Mouse (Mus musculus) large intestine, adult 2 months (tissue): ENCODE data around the gene Olfr311. TPM values are rescaled to one million over a fixed set of nuclear protein-coding genes. Genes with fewer than 3 reads are reported as not detected.

Experiments
- DNase-seq: peaks from one replicate; pipeline ENCODE4 v3.0.0-alpha.2; 2012; ENCODE audit warnings: low read depth, low spot score
- WGBS: fragments of 180-500 bp; shearing (Covaris S2); methylation state at CpG from one replicate; pipeline ENCODE4 v1.1.7; 2018; 5-methylcytosine and 5-hydroxymethylcytosine counted together
- polyA plus RNA-seq: library from polyadenylated mRNA; depleted of rRNA; stranded (reverse); fragments of >200 nt; gene quantifications from 2 replicates; pipeline ENCODE4 v1.2.3, GENCODE M21; 2012; rRNA removed

The Olfr311 gene
- polyA plus RNA-seq, 1 experiment: not detected

- peak; percentile 76 for DNase-seq
- WGBS: 2% methylated on average over 37 of the region's 37 CpGs
These were observed 28.2 kb downstream of the Olfr311 start, which contains the start of gene 2810021J22Rik for GRCm38 (mm10) chr11:58867039-58867953. 2810021J22Rik (plus strand) TSS chr11:58867216.

GRCm38 (mm10) chr11:58867954-58868330 lies 28.9 kb downstream of the Olfr311 start:
- no peak for DNase-seq
- WGBS: 74% methylated on average over 6 of the region's 6 CpGs

- WGBS: 84% methylated on average over 4 of the region's 4 CpGs
- DNase-seq: no peak
These were observed 31.9 kb downstream of the Olfr311 start for GRCm38 (mm10) chr11:58870961-58871360.

- DNase-seq: no peak
- 80% methylated on average over 8 of the region's 8 CpGs for WGBS
These were observed 44.7 kb downstream of the Olfr311 start for GRCm38 (mm10) chr11:58883756-58884155.

GRCm38 (mm10) chr11:58890511-58890910 lies 51.5 kb downstream of the Olfr311 start:
- DNase-seq: no peak
- 89% methylated on average over 10 of the region's 10 CpGs for WGBS

Other genes starting within 250 kb of the Olfr311 start
- not detected in 2 replicates for gene Olfr324, start 244.1 kb upstream of the Olfr311 start, polyA plus RNA-seq
- 166 and 238 TPM in 2 replicates for gene 2210407C18Rik, start 223.2 kb upstream of the Olfr311 start, polyA plus RNA-seq
- 0.43 TPM in 1 of 2 replicates, not detected in the other for gene Olfr323, start 208.8 kb upstream of the Olfr311 start, polyA plus RNA-seq
- gene Trim58, start 198.8 kb upstream of the Olfr311 start, polyA plus RNA-seq: 0.09 and 0.10 TPM in 2 replicates
- not detected in 2 replicates for gene Olfr322, start 180.5 kb upstream of the Olfr311 start, polyA plus RNA-seq
- not detected in 2 replicates for gene Olfr320, start 158.2 kb upstream of the Olfr311 start, polyA plus RNA-seq
- gene Olfr319, start 140.1 kb upstream of the Olfr311 start, polyA plus RNA-seq: not detected in 2 replicates
- gene Olfr318, start 115.2 kb upstream of the Olfr311 start, polyA plus RNA-seq: not detected in 2 replicates
- not detected in 2 replicates for gene Olfr317, start 100.0 kb upstream of the Olfr311 start, polyA plus RNA-seq
- gene Olfr316, start 86.5 kb upstream of the Olfr311 start, polyA plus RNA-seq: not detected in 2 replicates
- not detected in 2 replicates for gene Olfr315, start 66.1 kb upstream of the Olfr311 start, polyA plus RNA-seq
- gene Olfr314, start 56.3 kb upstream of the Olfr311 start, polyA plus RNA-seq: not detected in 2 replicates
- 1.3 and 3.1 TPM in 2 replicates for gene Fam183b, start 37.3 kb upstream of the Olfr311 start, polyA plus RNA-seq
- not detected in 2 replicates for gene Olfr313, start 24.3 kb upstream of the Olfr311 start, polyA plus RNA-seq
- not detected in 2 replicates for gene Olfr312, start 10.0 kb upstream of the Olfr311 start, polyA plus RNA-seq
- 2.1 and 2.8 TPM in 2 replicates for gene Gm12258, start 7.9 kb downstream of the Olfr311 start, polyA plus RNA-seq
- 1.3 and 2.8 TPM in 2 replicates for gene 2810021J22Rik, start 28.0 kb downstream of the Olfr311 start, polyA plus RNA-seq
- 0.38 and 0.89 TPM in 2 replicates for gene Zfp39, start 65.0 kb downstream of the Olfr311 start, polyA plus RNA-seq
- gene Btnl10, start 78.7 kb downstream of the Olfr311 start, polyA plus RNA-seq: not detected in 2 replicates
- 122 and 137 TPM in 2 replicates for gene Rnf187, start 99.7 kb downstream of the Olfr311 start, polyA plus RNA-seq
- 2.3 and 3.7 TPM in 2 replicates for gene Hist3h2ba, start 109.7 kb downstream of the Olfr311 start, polyA plus RNA-seq
- 11.6 and 13.1 TPM in 2 replicates for gene Hist3h2a, start 115.4 kb downstream of the Olfr311 start, polyA plus RNA-seq
- gene Trim17, start 115.4 kb downstream of the Olfr311 start, polyA plus RNA-seq: 0.15 and 0.22 TPM in 2 replicates
- gene Trim11, start 138.8 kb downstream of the Olfr311 start, polyA plus RNA-seq: 15.4 and 21.9 TPM in 2 replicates